Mouse (Mus musculus): ENCODE data around the gene 4930404N11Rik.

DNA sequence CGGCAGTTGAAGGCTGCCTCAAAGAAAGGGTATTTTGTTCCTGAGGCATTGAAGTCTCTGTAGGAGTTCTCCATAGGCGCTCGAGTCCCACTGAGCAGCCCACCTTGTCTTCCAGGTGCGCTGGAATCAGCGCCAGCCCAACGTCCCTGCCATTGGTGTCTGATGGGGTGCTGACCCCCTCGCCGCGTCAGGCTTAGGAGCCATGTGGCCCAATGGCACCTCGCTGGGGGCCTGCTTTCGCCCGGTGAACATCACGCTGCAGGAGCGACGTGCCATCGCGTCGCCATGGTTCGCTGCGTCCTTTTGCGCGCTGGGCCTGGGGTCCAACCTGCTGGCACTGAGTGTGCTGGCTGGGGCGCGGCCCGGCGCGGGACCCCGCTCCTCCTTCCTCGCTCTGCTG lies 33.3 kb downstream of the 4930404N11Rik start:
- TF ChIP-seq CTCF (IDR thresholded peaks at IDR 0.05; ENCODE audit: extremely low read depth, insufficient read depth, low read length), result no peak
- TF ChIP-seq POLR2A (IDR thresholded peaks at IDR 0.05; ENCODE audit: extremely low read depth, insufficient read depth, low read length), result no peak

All from cortical plate, adult 2 months (tissue).